Mouse (Mus musculus): ENCODE measurements at regions not wholly inside any gene's neighbourhood (a gene's known extent, or its start where the extent isn't known, plus 50 kb on each side); places are given as distances from the start of the nearest gene placed in this dataset.

- peak; percentile 79 for DNase-seq
Observed at GRCm38 (mm10) chr2:167777331-167778085, 87.9 kb upstream of the Tmem189 start.

DNA sequence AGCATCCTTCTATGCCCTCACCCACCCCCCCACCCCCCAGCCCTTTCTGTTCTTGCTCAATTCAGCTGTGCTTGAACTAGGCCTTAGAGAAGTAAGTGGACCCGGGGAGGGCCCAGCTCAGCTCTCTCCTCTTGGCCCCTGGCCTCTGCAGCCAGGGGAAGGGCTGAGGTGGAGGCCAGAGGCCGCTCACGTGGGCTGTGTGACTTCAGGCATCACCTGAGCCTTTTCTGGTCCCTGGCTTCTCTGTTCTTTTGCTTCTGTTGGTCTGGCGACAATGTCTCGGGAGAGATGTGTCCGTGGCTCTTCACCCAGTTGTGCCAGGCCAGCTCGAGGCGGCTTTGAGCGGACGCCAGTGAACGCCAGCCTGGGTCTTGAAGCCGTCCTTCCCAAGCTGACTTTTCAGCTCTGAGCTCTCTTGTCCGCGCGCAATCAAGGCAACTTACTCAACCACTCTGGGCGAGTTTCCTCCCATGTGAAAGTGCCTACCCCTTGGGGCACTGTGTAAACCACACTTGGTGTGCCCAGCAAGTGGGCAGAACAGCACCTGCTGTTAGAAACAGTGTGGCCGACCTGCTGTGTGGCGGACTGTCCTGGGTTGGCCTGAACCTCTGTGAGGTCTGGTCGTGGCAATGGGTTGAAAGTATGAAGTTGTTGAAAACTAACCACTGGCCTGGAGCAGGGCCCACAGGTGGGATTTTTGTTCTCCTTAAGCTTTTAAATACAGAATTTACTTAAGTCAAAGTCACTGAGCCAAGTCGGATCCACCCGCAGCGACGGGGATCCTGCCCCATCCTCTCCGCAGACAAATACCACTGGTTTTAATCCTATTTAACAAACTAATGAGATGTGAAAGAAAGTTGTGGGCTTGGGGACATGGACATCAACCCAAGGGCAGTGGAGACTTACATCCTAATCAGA lies 86.9 kb upstream of the Tmem189 start:
- DNase-seq: no peak

DNA sequence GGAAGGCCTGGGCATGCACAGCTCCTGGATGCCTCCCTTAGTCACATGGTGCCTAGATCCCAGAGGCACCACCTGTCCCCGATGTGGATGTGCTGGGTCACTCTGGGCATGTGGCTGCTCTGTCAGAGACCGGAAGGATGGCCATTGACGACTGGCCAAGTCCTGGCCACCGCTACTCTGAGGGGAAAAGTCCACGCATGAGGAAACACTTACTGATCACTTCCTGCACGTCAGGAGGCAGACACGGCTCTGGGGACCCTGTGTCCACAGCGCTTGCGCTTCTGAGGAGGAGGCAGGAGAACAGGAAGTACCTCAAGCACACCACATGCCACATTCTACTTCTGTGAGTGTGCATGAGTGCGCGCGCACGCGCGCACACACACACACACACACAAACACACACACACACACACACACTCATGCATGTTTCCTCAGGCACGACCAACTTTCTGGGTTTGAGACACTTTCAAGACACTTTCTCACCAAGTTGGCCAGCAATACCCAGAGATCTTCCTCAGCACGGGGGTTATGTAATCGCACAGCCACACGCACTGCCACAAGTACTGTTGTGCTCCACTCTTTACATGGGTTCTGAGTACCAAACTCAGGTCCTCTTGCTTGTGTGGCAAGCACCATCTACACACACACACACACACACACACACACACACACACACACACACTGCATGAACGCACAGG lies 85.7 kb upstream of the Tmem189 start:
- DNase-seq: peak; percentile 28

- DNase-seq: peak; percentile 21
Observed at GRCm38 (mm10) chr2:167774806-167775179, 85.2 kb upstream of the Tmem189 start.

GRCm38 (mm10) chr2:167774166-167774805 lies 84.7 kb upstream of the Tmem189 start:
- no peak for DNase-seq

- DNase-seq: no peak
Observed at GRCm38 (mm10) chr2:167772834-167773233, 83.2 kb upstream of the Tmem189 start.

GRCm38 (mm10) chr2:167767962-167768361 lies 78.3 kb upstream of the Tmem189 start:
- DNase-seq: peak; percentile 31

DNA sequence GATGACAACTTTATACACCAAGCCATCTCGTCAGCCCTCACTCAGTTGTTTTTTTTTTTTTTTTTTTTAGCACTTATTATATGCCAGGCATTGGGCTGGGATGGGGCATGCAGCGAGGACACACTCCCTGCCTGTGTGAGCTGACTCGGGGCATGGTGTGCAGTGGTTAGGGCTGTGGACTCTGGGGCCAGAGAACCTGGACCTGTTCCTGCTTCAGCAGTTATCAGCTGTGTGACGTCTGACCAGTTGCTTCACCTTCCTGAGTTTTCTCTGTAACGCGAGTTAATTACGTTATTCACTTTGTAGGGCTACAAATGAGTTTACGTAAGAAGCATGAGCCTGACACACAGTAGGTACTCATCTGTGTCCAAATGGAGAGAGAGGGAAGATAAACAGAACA lies 77.7 kb upstream of the Tmem189 start:
- DNase-seq: no peak

- DNase-seq: no peak
Observed at GRCm38 (mm10) chr2:167765811-167766210, 76.2 kb upstream of the Tmem189 start.

- peak; percentile 78 for DNase-seq
Observed at GRCm38 (mm10) chr2:167765072-167765800, 75.6 kb upstream of the Tmem189 start.

DNA sequence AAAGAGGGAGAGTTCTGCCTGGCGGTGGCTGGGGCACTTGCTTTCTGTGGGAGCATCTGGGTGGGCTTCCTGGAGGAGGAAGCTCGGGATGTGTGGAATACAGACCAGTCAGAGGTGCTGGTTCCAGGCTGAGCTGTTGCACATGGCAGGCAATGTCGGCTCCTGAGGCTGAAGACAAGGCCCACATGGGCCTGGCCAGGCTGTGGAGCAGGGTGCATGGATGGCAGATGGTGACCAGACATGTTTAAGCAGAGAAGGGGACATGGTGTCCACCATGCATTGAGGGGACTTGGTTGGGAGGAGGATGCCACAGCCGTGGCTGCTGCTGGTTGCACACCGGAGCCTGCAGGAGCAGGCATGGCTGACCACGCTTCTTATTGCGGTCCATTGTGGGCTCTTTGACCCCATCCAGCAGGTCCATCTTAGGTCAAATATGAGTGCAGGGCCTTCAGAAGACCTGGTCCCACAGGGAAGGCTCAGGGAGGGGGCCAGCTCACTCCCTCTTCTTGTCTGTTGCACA lies 74.3 kb upstream of the Tmem189 start:
- no peak for DNase-seq

DNA sequence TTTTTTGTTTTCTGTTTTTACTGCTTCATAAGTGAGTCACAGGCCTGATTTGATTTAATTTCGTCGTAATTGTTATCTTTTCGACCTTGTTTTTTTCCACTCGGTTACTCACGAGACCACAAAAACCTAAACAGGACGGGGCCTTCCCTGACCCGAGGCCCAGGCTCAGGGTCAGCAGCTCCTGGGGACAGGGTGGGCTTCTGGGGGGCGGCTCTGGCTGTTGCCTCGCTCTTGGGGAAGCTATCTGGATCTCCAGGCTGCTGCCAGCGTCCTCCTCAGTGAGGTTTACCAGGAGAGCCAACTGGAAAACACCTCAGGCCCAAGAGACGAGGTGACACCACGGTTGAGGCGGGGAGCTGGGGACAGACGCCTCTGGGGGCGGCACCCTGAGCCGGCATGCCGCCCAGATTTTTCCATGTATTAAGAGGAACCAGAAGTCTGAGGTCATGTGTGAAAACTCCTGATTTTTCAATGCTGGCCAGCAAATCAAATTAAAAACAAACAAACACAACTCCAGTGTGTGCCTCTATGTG lies 71.8 kb upstream of the Tmem189 start:
- no peak for DNase-seq

- DNase-seq: no peak
Observed at GRCm38 (mm10) chr2:167760681-167761403, 71.2 kb upstream of the Tmem189 start.

GRCm38 (mm10) chr2:167759603-167760390 lies 70.2 kb upstream of the Tmem189 start:
- DNase-seq: no peak

GRCm38 (mm10) chr2:167757157-167757780 lies 67.6 kb upstream of the Tmem189 start:
- DNase-seq: peak; percentile 19

DNA sequence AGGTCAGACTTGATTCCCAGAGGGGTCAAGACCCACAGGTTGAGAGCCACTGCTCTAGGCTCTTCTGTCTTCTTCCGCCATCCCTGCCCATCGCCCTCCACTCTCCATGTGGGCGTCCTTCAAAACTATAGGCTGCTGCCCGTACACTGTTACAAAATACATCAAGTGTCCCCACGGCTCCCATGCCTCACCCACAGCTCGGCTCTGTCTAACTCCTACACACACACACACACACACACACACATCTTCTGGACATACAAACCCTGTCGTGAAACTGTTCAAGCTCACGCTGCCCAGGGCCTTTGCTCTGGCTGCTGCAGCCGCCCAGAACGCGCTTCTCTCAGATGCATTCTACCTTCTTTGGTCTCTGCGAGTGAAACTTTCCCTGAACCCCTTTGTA lies 67.1 kb upstream of the Tmem189 start:
- DNase-seq: no peak

GRCm38 (mm10) chr2:167754929-167755551 lies 65.4 kb upstream of the Tmem189 start:
- no peak for DNase-seq

DNA sequence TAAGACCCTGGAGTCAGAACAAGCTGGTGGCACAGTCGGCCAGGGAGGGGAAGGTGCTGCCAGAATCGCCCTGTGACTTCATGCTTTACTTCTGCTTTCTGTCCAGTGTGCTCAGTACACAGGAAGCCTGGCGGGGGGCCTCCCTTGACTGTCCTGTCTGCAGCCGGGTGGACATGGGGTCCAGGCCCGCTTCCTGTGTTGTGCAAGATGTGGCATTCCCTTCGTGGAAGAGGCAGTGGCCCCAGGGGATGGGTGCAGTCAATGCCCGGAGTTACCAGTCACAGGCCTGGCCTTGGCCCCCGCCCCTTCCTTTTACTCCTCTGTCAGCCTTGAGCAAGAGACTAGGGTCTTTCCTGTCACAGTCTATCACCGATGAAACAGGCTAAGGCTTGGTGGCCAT lies 64.3 kb upstream of the Tmem189 start:
- DNase-seq: no peak

All from retina, postnatal 1 day (tissue).